Comparison of ENCODE assay signal across 10 mouse cellular contexts in genomic region chr7:27480506-27480905, GRCm38 (mm10). TPM values are rescaled to one million over a fixed set of nuclear protein-coding genes. Genes with fewer than 3 reads are reported as not detected.
DNase-seq lines count a peak whose midpoint lies in the region; ATAC-seq and TF ChIP-seq lines count a peak whose summit lies in the region.
"Had no signal": no experiment of that assay in that cellular context is flagged by ENCODE, and none has a peak within 500 bp of the region (broad histone marks: within the 10 kb centered on the region; RNA-seq: fewer than 3 reads in every experiment).

No protein-coding gene starts in this region.

- H3K27me3 ChIP-seq in heart, postnatal 0 days (ENCODE audit: control insufficient read depth, insufficient read depth, low read length), result no peaks in the 10 kb centered on the region
- no peaks in the 10 kb centered on the region for H3K27me3 ChIP-seq in G1E (ENCODE audit: insufficient read depth, low read length)
- H3K27me3 ChIP-seq in embryonic facial prominence, embryonic 12.5 days, result no peaks in the 10 kb centered on the region
- H3K27me3 ChIP-seq in limb, embryonic 15.5 days, result no peaks in the 10 kb centered on the region
- peaks cover 5% of the 10 kb centered on the region for H3K27me3 ChIP-seq in midbrain, embryonic 10.5 days (ENCODE audit: low read depth, poor library complexity, severe bottlenecking)

- peaks cover 6% of the 10 kb centered on the region; the same call in 1 of the 2 replicates for H3K4me1 ChIP-seq in heart, postnatal 0 days (ENCODE audit: control insufficient read depth, insufficient read depth)
- peaks cover 84% of the 10 kb centered on the region for H3K4me1 ChIP-seq in G1E (ENCODE audit: insufficient read depth, low read depth, low read length)
- peaks cover 15% of the 10 kb centered on the region for H3K4me1 ChIP-seq in embryonic facial prominence, embryonic 12.5 days
- H3K4me1 ChIP-seq in limb, embryonic 15.5 days, result peaks cover 25% of the 10 kb centered on the region
- peaks cover 19% of the 10 kb centered on the region for H3K4me1 ChIP-seq in midbrain, embryonic 10.5 days

- no peak overlapping the region for H3K4me3 ChIP-seq in heart, postnatal 0 days (ENCODE audit: low read depth, low read length)
- H3K4me3 ChIP-seq in G1E (ENCODE audit: low read depth, low read length), result peak overlapping the region; percentile 67; the same call in 1 of the 2 replicates
- no peak overlapping the region for H3K4me3 ChIP-seq in embryonic facial prominence, embryonic 12.5 days
- 0 out of 2 replicates have a peak overlapping the region, but pooled peaks have one; percentile 36 for H3K4me3 ChIP-seq in limb, embryonic 15.5 days
- H3K4me3 ChIP-seq in midbrain, embryonic 10.5 days, result no peak overlapping the region

- TF ChIP-seq EP300 in heart, postnatal 0 days (IDR thresholded peaks at IDR 0.05; ENCODE audit: low read depth), result no peak

- no peak for TF ChIP-seq CTCF in heart, postnatal 0 days (IDR thresholded peaks at IDR 0.05; ENCODE audit: low read depth)
- TF ChIP-seq CTCF in G1E (IDR thresholded peaks at IDR 0.05; ENCODE audit: low read depth, low read length), result no peak

- no peaks in the 10 kb centered on the region for H3K9me3 ChIP-seq in heart, postnatal 0 days (replicated peaks; ENCODE audit: control insufficient read depth, low read length)
- no peaks in the 10 kb centered on the region for H3K9me3 ChIP-seq in G1E (replicated peaks)
- no peaks in the 10 kb centered on the region for H3K9me3 ChIP-seq in embryonic facial prominence, embryonic 12.5 days
- no peaks in the 10 kb centered on the region for H3K9me3 ChIP-seq in limb, embryonic 15.5 days
- no peaks in the 10 kb centered on the region for H3K9me3 ChIP-seq in midbrain, embryonic 10.5 days (replicated peaks)

- ATAC-seq in heart, postnatal 0 days (ENCODE audit: insufficient read depth, low read depth), result no peak
- ATAC-seq in G1E (ENCODE audit: extremely low read depth, insufficient number of reproducible peaks, low FRiP score, poor library complexity, severe bottlenecking), result no peak
- no peak for ATAC-seq in embryonic facial prominence, embryonic 12.5 days (ENCODE audit: insufficient number of reproducible peaks, insufficient read depth, low FRiP score, low TSS enrichment)
- ATAC-seq in limb, embryonic 15.5 days (ENCODE audit: insufficient number of reproducible peaks, low FRiP score, low TSS enrichment, low read depth), result no peak

- no peak overlapping the region for H3K4me2 ChIP-seq in heart, postnatal 0 days (ENCODE audit: low read depth, low read length)
- peak overlapping the region; percentile 56; the same call in 1 of the 2 replicates for H3K4me2 ChIP-seq in embryonic facial prominence, embryonic 12.5 days (replicated peaks)
- H3K4me2 ChIP-seq in limb, embryonic 15.5 days, result peak overlapping the region; percentile 50

- 74% methylated on average over 3 of the region's 3 CpGs for WGBS in heart, postnatal 0 days
- 64% methylated on average over 3 of the region's 3 CpGs for WGBS in embryonic facial prominence, embryonic 12.5 days
- WGBS in limb, embryonic 15.5 days, result 70% methylated on average over 3 of the region's 3 CpGs
- WGBS in midbrain, embryonic 10.5 days, result 80% methylated on average over 3 of the region's 3 CpGs

- DNase-seq in heart, postnatal 0 days (ENCODE audit: low spot score), result no peak
- DNase-seq in heart, adult 18-20 months, result no peak
- DNase-seq in G1E (ENCODE audit: low spot score), result no peak
- no peak for DNase-seq in embryo, embryonic 10.5 days (ENCODE audit: low spot score)
- DNase-seq in ovary, postnatal 36 days (ENCODE audit: low spot score), result no peak
- DNase-seq in midbrain, embryonic 10.5 days (ENCODE audit: low spot score), result no peak
- DNase-seq: spleen, adult 18-20 months had no signal

- no peak overlapping the region for H3K9ac ChIP-seq in heart, postnatal 0 days (replicated peaks; ENCODE audit: low read depth, low read length)
- no peak overlapping the region for H3K9ac ChIP-seq in embryonic facial prominence, embryonic 12.5 days
- no peak overlapping the region for H3K9ac ChIP-seq in limb, embryonic 15.5 days

- H3K36me3 ChIP-seq in heart, postnatal 0 days (replicated peaks; ENCODE audit: control insufficient read depth, insufficient read depth, low read length), result peaks cover 22% of the 10 kb centered on the region
- peaks cover 34% of the 10 kb centered on the region for H3K36me3 ChIP-seq in G1E (replicated peaks)
- H3K36me3 ChIP-seq in embryonic facial prominence, embryonic 12.5 days, result peaks cover 21% of the 10 kb centered on the region
- peaks cover 26% of the 10 kb centered on the region for H3K36me3 ChIP-seq in limb, embryonic 15.5 days
- peaks cover 24% of the 10 kb centered on the region for H3K36me3 ChIP-seq in midbrain, embryonic 10.5 days

- H3K27ac ChIP-seq in heart, postnatal 0 days (ENCODE audit: low read depth), result peak overlapping the region; percentile 76
- peak overlapping the region; percentile 85 for H3K27ac ChIP-seq in embryonic facial prominence, embryonic 12.5 days
- H3K27ac ChIP-seq in limb, embryonic 15.5 days, result peak overlapping the region; percentile 90
- no peak overlapping the region for H3K27ac ChIP-seq in midbrain, embryonic 10.5 days (replicated peaks)

RNA-seq across cellular contexts. Expression of gene Sertad1, which starts 6.2 kb away (rescaled TPM):
- total RNA-seq in heart, postnatal 0 days (2014; rRNA removed; ENCODE audit: low replicate concordance), result 23.4 and 70.5 TPM in 2 replicates
- polyA plus RNA-seq in heart, postnatal 0 days (2015; fragmentation: Nextera tagmentation; extraction: Ambion mirVana), result 30.8 and 31.0 TPM in 2 replicates
- total RNA-seq in heart, adult 18-20 months (2021), result 1 to 10 TPM; 8.0 to 9.3 TPM
- total RNA-seq in G1E (2014; fragmentation: Nextera tagmentation) (18.5 and 18.6 TPM in 2 replicates), G1E (2017) (62.3 and 63.1 TPM in 2 replicates)
- 56.9 and 75.3 TPM in 2 replicates for polyA plus RNA-seq in G1E (2012)
- polyA plus RNA-seq in embryonic facial prominence, embryonic 12.5 days (2016; fragmentation: Nextera tagmentation; extraction: Ambion mirVana), result 31.1 and 32.0 TPM in 2 replicates
- polyA plus RNA-seq in limb, embryonic 15.5 days (2015; fragmentation: Nextera tagmentation; extraction: Ambion mirVana), result 44.6 and 47.0 TPM in 2 replicates
- polyA plus RNA-seq in midbrain, embryonic 10.5 days (2016; fragmentation: Nextera tagmentation; extraction: Ambion mirVana), result 16.4 and 19.2 TPM in 2 replicates

RNA-seq across cellular contexts. Expression of gene Sertad3, which starts 6.9 kb away (rescaled TPM):
- 4.3 and 11.4 TPM in 2 replicates for total RNA-seq in heart, postnatal 0 days (2014; rRNA removed; ENCODE audit: low replicate concordance)
- polyA plus RNA-seq in heart, postnatal 0 days (2015; fragmentation: Nextera tagmentation; extraction: Ambion mirVana), result 16.9 and 20.8 TPM in 2 replicates
- total RNA-seq in heart, adult 18-20 months (2021), result 1 to 10 TPM; 3.3 to 4.3 TPM
- total RNA-seq in G1E (2014; fragmentation: Nextera tagmentation) (5.2 and 9.0 TPM in 2 replicates), G1E (2017) (15.8 and 18.1 TPM in 2 replicates)
- 24.0 and 27.0 TPM in 2 replicates for polyA plus RNA-seq in G1E (2012)
- polyA plus RNA-seq in embryonic facial prominence, embryonic 12.5 days (2016; fragmentation: Nextera tagmentation; extraction: Ambion mirVana), result 29.9 and 33.1 TPM in 2 replicates
- polyA plus RNA-seq in limb, embryonic 15.5 days (2015; fragmentation: Nextera tagmentation; extraction: Ambion mirVana), result 38.2 and 38.3 TPM in 2 replicates
- 18.9 and 21.9 TPM in 2 replicates for polyA plus RNA-seq in midbrain, embryonic 10.5 days (2016; fragmentation: Nextera tagmentation; extraction: Ambion mirVana)

RNA-seq across cellular contexts. Expression of gene Prx, which starts 18.6 kb away (rescaled TPM):
- 1.9 and 2.2 TPM in 2 replicates for total RNA-seq in heart, postnatal 0 days (2014; rRNA removed; ENCODE audit: low replicate concordance)
- polyA plus RNA-seq in heart, postnatal 0 days (2015; fragmentation: Nextera tagmentation; extraction: Ambion mirVana), result 1.1 TPM in 2 replicates
- total RNA-seq in heart, adult 18-20 months (2021), result under 1 TPM; 0.57 to 0.62 TPM
- total RNA-seq in G1E (2014; fragmentation: Nextera tagmentation) (1.5 and 1.7 TPM in 2 replicates), G1E (2017) (0.93 and 1.3 TPM in 2 replicates)
- polyA plus RNA-seq in G1E (2012), result 2.3 and 2.7 TPM in 2 replicates
- polyA plus RNA-seq in embryonic facial prominence, embryonic 12.5 days (2016; fragmentation: Nextera tagmentation; extraction: Ambion mirVana), result 5.6 and 6.2 TPM in 2 replicates
- polyA plus RNA-seq in limb, embryonic 15.5 days (2015; fragmentation: Nextera tagmentation; extraction: Ambion mirVana), result 5.2 and 6.5 TPM in 2 replicates
- polyA plus RNA-seq in midbrain, embryonic 10.5 days (2016; fragmentation: Nextera tagmentation; extraction: Ambion mirVana), result 2.3 and 2.5 TPM in 2 replicates

RNA-seq across cellular contexts. Expression of gene Blvrb, which starts 32.7 kb away (rescaled TPM):
- total RNA-seq in heart, postnatal 0 days (2014; rRNA removed; ENCODE audit: low replicate concordance), result 36.4 and 59.7 TPM in 2 replicates
- 33.3 and 34.4 TPM in 2 replicates for polyA plus RNA-seq in heart, postnatal 0 days (2015; fragmentation: Nextera tagmentation; extraction: Ambion mirVana)
- total RNA-seq in heart, adult 18-20 months (2021), result 10 to 100 TPM; 32.4 to 34.3 TPM
- total RNA-seq in G1E (2014; fragmentation: Nextera tagmentation), result 438 and 479 TPM in 2 replicates
- 212 and 254 TPM in 2 replicates for total RNA-seq in G1E (2017)
- 394 and 460 TPM in 2 replicates for polyA plus RNA-seq in G1E (2012)
- polyA plus RNA-seq in embryonic facial prominence, embryonic 12.5 days (2016; fragmentation: Nextera tagmentation; extraction: Ambion mirVana), result 34.5 and 36.8 TPM in 2 replicates
- 57.5 and 59.8 TPM in 2 replicates for polyA plus RNA-seq in limb, embryonic 15.5 days (2015; fragmentation: Nextera tagmentation; extraction: Ambion mirVana)
- 38.9 and 40.9 TPM in 2 replicates for polyA plus RNA-seq in midbrain, embryonic 10.5 days (2016; fragmentation: Nextera tagmentation; extraction: Ambion mirVana)

RNA-seq across cellular contexts. Expression of gene Sptbn4, which starts 33.0 kb away (rescaled TPM):
- total RNA-seq in heart, postnatal 0 days (2014; rRNA removed; ENCODE audit: low replicate concordance), result 0.12 TPM in 1 of 2 replicates, not detected in the other
- 0.05 and 0.07 TPM in 2 replicates for polyA plus RNA-seq in heart, postnatal 0 days (2015; fragmentation: Nextera tagmentation; extraction: Ambion mirVana)
- under 1 TPM; 0.30 to 0.31 TPM for total RNA-seq in heart, adult 18-20 months (2021)
- total RNA-seq in G1E (2014; fragmentation: Nextera tagmentation), result 0.92 and 2.9 TPM in 2 replicates
- total RNA-seq in G1E (2017), result 1.1 and 1.2 TPM in 2 replicates
- polyA plus RNA-seq in G1E (2012), result 0.91 and 1.1 TPM in 2 replicates
- 0.27 and 0.51 TPM in 2 replicates for polyA plus RNA-seq in embryonic facial prominence, embryonic 12.5 days (2016; fragmentation: Nextera tagmentation; extraction: Ambion mirVana)
- polyA plus RNA-seq in limb, embryonic 15.5 days (2015; fragmentation: Nextera tagmentation; extraction: Ambion mirVana), result 0.14 and 0.23 TPM in 2 replicates
- polyA plus RNA-seq in midbrain, embryonic 10.5 days (2016; fragmentation: Nextera tagmentation; extraction: Ambion mirVana), result 0.30 and 0.52 TPM in 2 replicates
- total RNA-seq: hematopoietic stem cell, adult 5-6 weeks had no signal

Comparison
In these comparisons a context has a peak if more than half of its experiments do, and no peak if none do; other contexts are left out.
1. H3K4me3 ChIP-seq: peak in G1E (single experiment) and limb, embryonic 15.5 days (single experiment); none in heart, postnatal 0 days (single experiment), embryonic facial prominence, embryonic 12.5 days (single experiment) and midbrain, embryonic 10.5 days (single experiment).